Mouse (Mus musculus): ENCODE results near the gene Galr3. TPM values are rescaled to one million over a fixed set of nuclear protein-coding genes. Genes with fewer than 3 reads are reported as not detected.

The Galr3 gene
- total RNA-seq, 2 experiments from 2014 or later = not detected

DNA sequence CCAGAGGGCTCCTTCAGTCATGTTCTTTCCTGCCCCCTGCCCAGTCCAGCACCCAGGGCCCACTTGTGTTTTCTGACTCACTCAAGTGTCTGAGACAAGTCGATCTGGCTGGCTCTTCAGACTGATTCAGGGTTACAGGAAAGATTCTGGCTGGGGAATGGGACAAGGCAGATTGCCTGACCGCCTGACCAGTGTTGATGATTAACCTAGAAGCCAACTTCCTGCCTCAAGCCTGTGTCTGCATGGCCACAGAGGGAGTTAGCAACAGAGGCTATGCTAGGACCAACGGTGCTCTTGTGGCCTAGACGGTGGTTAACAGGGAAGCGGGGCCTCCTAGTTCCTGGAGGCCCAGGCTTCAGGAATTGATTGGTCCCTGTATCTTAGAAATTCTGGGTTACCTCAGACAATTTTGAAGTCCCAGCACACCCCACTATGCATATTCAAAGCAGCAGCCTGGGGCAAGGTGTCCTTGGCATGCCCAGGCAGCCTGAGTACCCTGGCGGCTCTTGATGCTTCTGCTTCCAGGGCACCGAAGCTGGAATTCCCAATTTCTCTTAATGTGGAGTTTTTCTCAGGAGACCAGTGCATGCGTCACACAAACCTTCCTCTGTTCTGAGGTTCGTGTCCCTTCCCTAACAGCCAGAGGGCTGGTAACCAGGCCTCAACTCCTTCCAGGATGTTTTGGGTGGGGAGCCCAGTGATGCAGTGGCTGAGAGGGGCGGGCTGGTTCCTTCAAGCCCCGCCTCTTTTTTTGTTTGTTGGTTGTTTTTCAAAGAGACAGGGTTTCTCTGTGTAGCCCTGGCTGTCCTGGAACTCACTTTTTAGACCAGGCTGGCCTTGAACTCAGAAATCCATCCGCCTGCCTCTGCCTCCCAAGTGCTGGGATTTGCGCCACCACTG, 10.0 kb downstream of the Galr3 start:
- DNase-seq (ENCODE audit: low spot score) = peak; percentile 21

DNA sequence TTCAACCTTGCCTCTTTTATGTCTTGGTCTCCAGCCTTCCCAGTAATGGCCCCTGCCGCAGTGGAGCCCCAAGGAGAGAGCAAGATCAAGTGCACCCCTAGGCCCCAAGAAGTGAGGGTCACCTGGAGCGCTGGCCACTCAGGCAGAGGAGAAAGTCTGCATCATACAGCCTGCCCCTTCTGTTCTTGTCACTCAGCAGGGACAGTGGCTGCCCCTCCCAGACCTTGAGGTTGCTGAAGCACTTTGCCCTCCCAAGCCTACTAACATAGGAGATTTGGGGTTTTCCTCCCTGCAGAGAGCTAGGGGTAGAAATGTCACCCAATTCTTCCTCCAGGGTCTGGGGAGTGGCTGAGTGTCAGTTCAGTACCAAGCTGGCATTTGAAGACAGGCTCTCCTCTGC, 10.7 kb downstream of the Galr3 start:
- DNase-seq (ENCODE audit: low spot score) = no peak

DNA sequence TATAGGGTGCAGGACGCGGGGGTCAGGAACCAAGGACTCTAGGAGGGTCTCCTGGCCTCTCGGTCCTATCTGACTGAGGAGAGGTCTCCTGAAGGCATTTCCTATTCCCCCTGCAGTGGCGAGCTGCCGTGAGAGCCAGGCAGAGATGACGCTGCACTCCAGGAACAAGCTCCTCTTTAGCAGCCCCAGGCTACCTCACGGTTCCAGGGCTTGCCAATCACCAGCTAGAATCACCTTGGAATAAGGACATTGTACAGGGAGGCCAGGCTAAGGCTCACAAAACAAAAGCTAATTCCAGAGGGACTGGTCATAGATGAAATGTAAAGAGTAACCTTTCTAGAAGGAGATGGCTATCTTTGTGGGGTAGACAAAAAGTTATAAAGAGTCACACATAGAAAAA, 14.9 kb downstream of the Galr3 start:
- no peak for DNase-seq (ENCODE audit: low spot score)

- no peak for DNase-seq (ENCODE audit: low spot score)
Observed at GRCm38 (mm10) chr15:79057850-79058249, 16.2 kb downstream of the Galr3 start.

GRCm38 (mm10) chr15:79060887-79061565, 19.3 kb downstream of the Galr3 start:
- DNase-seq (ENCODE audit: low spot score) = no peak

DNA sequence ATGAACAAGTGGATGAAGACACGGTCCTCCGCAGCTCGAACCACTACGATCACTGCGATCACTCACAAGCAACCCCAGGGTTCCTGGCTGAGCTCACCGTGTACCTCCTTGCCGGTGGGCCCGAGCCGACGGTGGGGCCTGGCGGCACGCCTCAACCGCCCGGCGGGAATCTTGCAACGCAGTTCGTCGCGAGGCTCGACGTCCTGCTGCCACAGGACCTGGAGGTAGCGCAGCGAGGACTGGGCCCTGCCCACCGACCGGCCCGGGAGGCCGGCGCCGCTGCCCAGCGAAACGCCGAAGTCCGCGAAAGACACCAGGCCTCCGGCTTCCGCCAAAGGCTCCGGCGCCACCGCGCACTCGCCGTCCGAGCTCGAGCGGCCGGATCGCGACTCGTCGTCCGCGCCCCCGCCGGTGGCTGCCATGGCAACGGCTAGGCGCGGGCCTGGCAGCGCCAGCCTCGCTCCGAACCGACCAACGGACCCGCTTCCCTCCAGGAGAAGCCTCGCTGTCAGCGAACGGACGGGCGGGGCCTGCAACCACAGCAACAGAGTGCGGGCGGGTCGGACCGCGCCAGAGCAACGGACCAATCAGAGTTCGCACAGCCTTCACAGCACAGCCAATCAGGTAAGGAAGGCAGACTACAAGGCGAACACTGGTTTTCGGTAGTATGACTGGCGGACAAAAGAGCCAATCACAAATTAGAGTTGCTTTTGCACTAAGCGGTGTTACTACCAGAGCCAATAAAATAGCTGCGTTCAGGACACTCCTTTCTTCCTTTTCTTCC, 20.9 kb downstream of the Galr3 start, which contains the start of gene Ankrd54:
Ankrd54 (minus strand) TSS at position 518 of the 784 bp plus-strand sequence.
- peak; percentile 99 for DNase-seq (ENCODE audit: low spot score)

DNA sequence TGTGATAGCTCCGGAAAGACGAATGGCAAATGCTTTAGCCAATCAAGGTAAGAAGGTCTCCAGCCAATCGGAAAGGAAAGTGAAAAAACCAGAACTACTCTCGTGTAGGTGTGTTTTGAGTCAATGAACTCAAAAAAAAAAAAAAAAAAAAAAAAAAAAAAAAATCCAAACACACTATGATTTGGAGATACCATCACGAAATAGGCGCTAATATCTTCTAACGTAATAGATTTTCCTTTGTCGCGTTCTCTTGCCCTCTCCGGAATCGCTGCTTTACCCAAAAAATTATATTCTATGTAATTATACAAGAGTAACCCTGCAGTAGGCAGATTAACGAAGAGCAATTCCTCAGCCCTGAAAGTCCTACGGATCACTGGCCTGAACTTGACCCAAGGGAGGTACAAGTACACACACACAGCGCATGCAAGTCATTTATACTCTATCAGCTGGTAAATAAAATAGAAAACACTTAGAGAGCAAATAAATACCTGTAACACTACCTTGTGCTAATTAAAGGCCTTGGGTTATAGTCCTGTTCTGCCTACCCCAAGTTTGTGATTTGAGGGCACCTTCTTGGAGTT, 21.6 kb downstream of the Galr3 start:
- no peak for DNase-seq (ENCODE audit: low spot score)

DNA sequence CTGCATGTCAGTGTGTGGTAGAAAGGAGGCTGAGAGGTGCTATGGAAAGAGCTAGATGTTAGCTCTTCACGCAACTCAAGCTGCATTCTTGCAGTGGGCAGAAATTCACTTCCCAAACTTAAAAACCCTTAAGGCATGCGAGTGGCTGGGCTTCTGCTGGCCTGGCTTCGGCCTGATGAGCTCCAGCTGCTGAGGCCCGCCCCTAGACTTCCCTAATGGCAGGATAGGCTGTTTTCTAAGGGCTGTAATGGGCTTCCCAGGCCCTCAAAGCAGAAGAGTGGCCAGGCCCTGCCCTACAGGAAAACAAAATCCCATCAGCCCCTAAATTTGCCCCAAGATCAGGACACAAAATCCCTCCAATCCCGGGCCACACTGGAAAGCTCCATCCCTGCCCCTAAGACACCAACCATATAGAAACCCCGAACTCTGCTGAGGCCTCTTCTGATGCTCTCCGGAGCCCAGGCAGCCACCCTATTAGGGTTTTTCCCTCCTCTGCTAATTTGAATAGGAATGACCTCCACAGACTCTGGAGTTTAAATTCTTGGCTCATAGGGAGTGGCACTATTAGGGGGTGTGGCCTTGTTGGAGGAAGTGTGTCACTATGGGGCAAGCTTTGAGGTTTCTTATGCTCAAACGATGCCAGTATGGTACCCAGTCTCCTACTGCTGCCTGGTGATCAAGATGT, 23.5 kb downstream of the Galr3 start:
- DNase-seq (ENCODE audit: low spot score) = no peak

DNA sequence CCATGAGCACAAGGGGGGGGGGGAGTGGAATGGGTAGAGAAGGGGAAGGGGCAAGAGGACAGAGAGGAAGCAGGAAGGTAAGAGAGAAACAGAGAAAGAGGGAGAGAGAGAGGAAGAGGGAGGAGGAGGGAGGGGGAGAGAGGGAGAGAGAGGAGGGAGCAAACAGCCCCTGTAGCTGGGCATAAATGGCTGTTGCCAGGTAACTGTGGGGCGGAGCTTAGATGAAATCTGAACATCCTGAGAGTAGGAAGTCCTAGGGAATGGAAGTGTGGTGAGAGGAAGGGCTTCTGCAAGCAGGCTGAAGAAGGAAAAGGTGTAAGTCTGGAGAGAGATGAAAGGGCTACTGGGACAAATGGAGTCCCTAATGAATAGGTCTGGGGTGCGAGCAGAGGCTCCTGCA, 24.6 kb downstream of the Galr3 start:
- DNase-seq (ENCODE audit: low spot score) = no peak

- no peak for DNase-seq (ENCODE audit: low spot score)
Observed at GRCm38 (mm10) chr15:79067631-79068030, 25.9 kb downstream of the Galr3 start.

GRCm38 (mm10) chr15:79068416-79068815, 26.7 kb downstream of the Galr3 start:
- no peak for DNase-seq (ENCODE audit: low spot score)

- DNase-seq (ENCODE audit: low spot score) = peak; percentile 44
Observed at GRCm38 (mm10) chr15:79071117-79072039, 29.7 kb downstream of the Galr3 start.

- no peak for DNase-seq (ENCODE audit: low spot score)
Observed at GRCm38 (mm10) chr15:79073752-79074151, 32.1 kb downstream of the Galr3 start.

GRCm38 (mm10) chr15:79074446-79074845, 32.8 kb downstream of the Galr3 start:
- no peak for DNase-seq (ENCODE audit: low spot score)

GRCm38 (mm10) chr15:79074913-79075532, 33.3 kb downstream of the Galr3 start, which contains the start of gene Eif3l:
Gene Eif3l (plus strand): TSS chr15:79075179.
- peak; percentile 90 for DNase-seq (ENCODE audit: low spot score)

GRCm38 (mm10) chr15:79075658-79076365, 34.1 kb downstream of the Galr3 start:
- DNase-seq (ENCODE audit: low spot score) = no peak

GRCm38 (mm10) chr15:79079567-79079966, 37.9 kb downstream of the Galr3 start:
- no peak for DNase-seq (ENCODE audit: low spot score)

- no peak for DNase-seq (ENCODE audit: low spot score)
Observed at GRCm38 (mm10) chr15:79092284-79092683, 50.6 kb downstream of the Galr3 start.
